Mouse (Mus musculus): ENCODE measurements around the gene Hspd1.

DNA sequence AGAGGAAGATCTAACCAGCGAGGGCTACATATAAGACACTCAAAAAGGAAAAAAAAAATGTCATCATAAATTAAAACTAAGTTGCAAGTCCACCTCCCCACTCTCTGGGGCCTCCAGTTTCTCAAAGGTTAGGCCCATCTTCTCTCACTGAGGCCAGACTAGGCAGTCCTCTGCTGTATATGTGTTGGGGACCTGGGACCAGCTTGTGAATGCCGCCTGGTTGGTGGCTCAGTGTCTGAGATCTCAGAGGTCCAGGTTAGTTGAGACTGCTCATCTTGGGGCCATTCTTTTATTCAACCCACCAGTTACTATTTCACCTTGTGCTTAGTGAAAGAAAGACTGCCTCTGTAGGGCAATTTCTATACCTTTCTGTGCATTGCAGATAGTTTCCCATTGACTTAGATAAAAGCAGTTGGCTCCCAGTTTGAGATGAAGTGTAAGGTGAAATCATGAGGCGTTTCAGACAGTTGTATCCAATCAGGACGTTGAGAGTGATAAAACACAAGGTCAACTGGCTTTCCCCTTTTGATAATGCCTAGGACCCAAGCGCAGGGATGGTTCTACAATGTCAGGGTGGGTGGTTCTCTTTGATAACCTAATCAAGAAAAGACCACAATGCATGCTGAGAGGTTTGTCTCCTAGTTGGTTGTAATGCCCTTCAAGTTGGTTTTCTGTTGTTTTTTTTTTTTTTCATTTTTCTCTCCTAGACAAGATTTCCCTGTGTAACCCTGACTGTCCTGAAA lies 12.2 kb downstream of the Hspd1 start:
- TF ChIP-seq CTCF (IDR thresholded peaks at IDR 0.05; ENCODE audit: borderline replicate concordance, control insufficient read depth, extremely low read depth, insufficient read depth, low read length, poor library complexity) (no peak), POLR2A (IDR thresholded peaks at IDR 0.05; ENCODE audit: control insufficient read depth, extremely low read depth, insufficient read depth, low read length, poor library complexity) (no peak)
